Mouse (Mus musculus) telencephalon, adult 2 months (tissue): ENCODE results near the gene Cep104.

ENCODE experiments used
- DNase-seq: peaks from one replicate; pipeline ENCODE4 v3.0.0-alpha.2; 2011; ENCODE audit warnings: low read depth, low spot score

Cep104 gene

GRCm38 (mm10) chr4:153993505-153993904 is 18.5 kb downstream of the Cep104 start:
- DNase-seq, result no peak

- no peak for DNase-seq
Measured at GRCm38 (mm10) chr4:154005488-154005887, 30.5 kb downstream of the Cep104 start.

GRCm38 (mm10) chr4:154006264-154006663 is 31.3 kb downstream of the Cep104 start:
- no peak for DNase-seq

- DNase-seq, result no peak
Measured at GRCm38 (mm10) chr4:154007759-154008158, 32.8 kb downstream of the Cep104 start.

- DNase-seq, result no peak
Measured at GRCm38 (mm10) chr4:154010907-154011645, 36.1 kb downstream of the Cep104 start.

- peak; percentile 89 for DNase-seq
Measured at GRCm38 (mm10) chr4:154011646-154012089, 36.7 kb downstream of the Cep104 start, which contains the start of gene Lrrc47. Lrrc47 (plus strand) TSS chr4:154011731.

- no peak for DNase-seq
Measured at GRCm38 (mm10) chr4:154012132-154012882, 37.3 kb downstream of the Cep104 start.

GRCm38 (mm10) chr4:154015476-154015875 is 40.5 kb downstream of the Cep104 start:
- no peak for DNase-seq

- no peak for DNase-seq
Measured at GRCm38 (mm10) chr4:154019571-154019970, 44.6 kb downstream of the Cep104 start.

GRCm38 (mm10) chr4:154021432-154021831 is 46.4 kb downstream of the Cep104 start:
- DNase-seq, result no peak

- DNase-seq, result no peak
Measured at GRCm38 (mm10) chr4:154022407-154022806, 47.4 kb downstream of the Cep104 start.

- DNase-seq, result no peak
Measured at GRCm38 (mm10) chr4:154022844-154023243, 47.9 kb downstream of the Cep104 start.

GRCm38 (mm10) chr4:154023754-154024601 is 49.0 kb downstream of the Cep104 start:
- no peak for DNase-seq

GRCm38 (mm10) chr4:154024729-154025521 is 49.9 kb downstream of the Cep104 start:
- DNase-seq, result peak; percentile 65

GRCm38 (mm10) chr4:154025641-154026440 is 50.8 kb downstream of the Cep104 start, which contains the start of gene Smim1:
Smim1 (minus strand) TSS chr4:154026230.
- DNase-seq, result no peak

GRCm38 (mm10) chr4:154026441-154026761 is 51.4 kb downstream of the Cep104 start:
- DNase-seq, result no peak

GRCm38 (mm10) chr4:154028066-154028465 is 53.1 kb downstream of the Cep104 start:
- DNase-seq, result no peak

GRCm38 (mm10) chr4:154028646-154029045 is 53.7 kb downstream of the Cep104 start:
- no peak for DNase-seq

- no peak for DNase-seq
Measured at GRCm38 (mm10) chr4:154037123-154037522, 62.1 kb downstream of the Cep104 start.

- DNase-seq, result no peak
Measured at GRCm38 (mm10) chr4:154042577-154042976, 67.6 kb downstream of the Cep104 start, which contains the start of gene Ccdc27. Ccdc27 (minus strand) TSS chr4:154042677.
